ENCODE assay signal across 19 mouse cellular contexts in genomic region chr11:97192621-97192951, GRCm38 (mm10). TPM values are rescaled to one million over a fixed set of nuclear protein-coding genes. Genes with fewer than 3 reads are reported as not detected.
DNase-seq lines count a peak whose midpoint lies in the region; ATAC-seq and TF ChIP-seq lines count a peak whose summit lies in the region.
"Had no signal": no experiment of that assay in that cellular context is flagged by ENCODE, and none has a peak within 500 bp of the region (broad histone marks: within the 10 kb centered on the region; RNA-seq: fewer than 3 reads in every experiment).

No protein-coding gene starts in this region.

- TF ChIP-seq POLR2A in MEL (IDR thresholded peaks at IDR 0.05; ENCODE audit: control insufficient read depth in 1 of 2, insufficient read depth in 1 of 2, low read depth in 1 of 2, low read length in 2 of 2, poor library complexity in 1 of 2), result no peak

- peaks cover 10% of the 10 kb centered on the region for H3K79me2 ChIP-seq in MEL (ENCODE audit: control insufficient read depth, insufficient read depth, low read length, poor library complexity)

- H3K36me3 ChIP-seq in forebrain, embryonic 14.5 days (ENCODE audit: control insufficient read depth, insufficient read depth, low read length), result no peaks in the 10 kb centered on the region
- no peaks in the 10 kb centered on the region for H3K36me3 ChIP-seq in forebrain, embryonic 13.5 days (ENCODE audit: poor library complexity, severe bottlenecking)
- no peaks in the 10 kb centered on the region for H3K36me3 ChIP-seq in liver, postnatal 0 days (replicated peaks; ENCODE audit: insufficient read depth, low read length)
- H3K36me3 ChIP-seq in MEL (ENCODE audit: control insufficient read depth in 1 of 2, insufficient read depth in 2 of 2, low read length in 2 of 2), result peaks cover 0 to 11% of the 10 kb centered on the region in 2 experiments; a peak in 2 of 4 replicates
- H3K36me3 ChIP-seq: embryonic facial prominence, embryonic 12.5 days; neural tube, embryonic 13.5 days had no signal

- no peak overlapping the region for H3K4me2 ChIP-seq in forebrain, embryonic 14.5 days (ENCODE audit: low read length)
- H3K4me2 ChIP-seq in forebrain, embryonic 13.5 days, result no peak overlapping the region
- no peak overlapping the region for H3K4me2 ChIP-seq in liver, postnatal 0 days (ENCODE audit: low read depth, low read length)
- H3K4me2 ChIP-seq: embryonic facial prominence, embryonic 12.5 days; limb, embryonic 13.5 days; liver, embryonic 15.5 days; midbrain, embryonic 11.5 days; neural tube, embryonic 13.5 days had no signal

- no peak for TF ChIP-seq EP300 in liver, postnatal 0 days (IDR thresholded peaks at IDR 0.05; ENCODE audit: low read depth)
- no peak for TF ChIP-seq EP300 in MEL (IDR thresholded peaks at IDR 0.05; ENCODE audit: low read depth in 1 of 2, low read length in 2 of 2)

- H3K4me1 ChIP-seq in forebrain, embryonic 14.5 days (ENCODE audit: control insufficient read depth, insufficient read depth, low read length), result peaks cover 6% of the 10 kb centered on the region; the same call in 1 of the 2 replicates
- H3K4me1 ChIP-seq in forebrain, embryonic 13.5 days, result peaks cover 11% of the 10 kb centered on the region
- H3K4me1 ChIP-seq in liver, postnatal 0 days (ENCODE audit: insufficient read depth), result peaks cover 11% of the 10 kb centered on the region
- H3K4me1 ChIP-seq in MEL (ENCODE audit: control insufficient read depth in 1 of 2, insufficient read depth in 2 of 2, low read length in 2 of 2), result peaks cover 0 to 6% of the 10 kb centered on the region in 2 experiments; a peak in 2 of 4 replicates
- H3K4me1 ChIP-seq: embryonic facial prominence, embryonic 12.5 days had no signal

- H3K4me3 ChIP-seq in forebrain, embryonic 14.5 days (ENCODE audit: low read depth, low read length), result no peak overlapping the region
- no peak overlapping the region for H3K4me3 ChIP-seq in forebrain, embryonic 13.5 days
- H3K4me3 ChIP-seq in liver, postnatal 0 days (ENCODE audit: low read depth, low read length), result no peak overlapping the region
- no peak overlapping the region for H3K4me3 ChIP-seq in MEL (ENCODE audit: control insufficient read depth in 1 of 2, insufficient read depth in 1 of 2, low read depth in 2 of 2, low read length in 2 of 2)
- H3K4me3 ChIP-seq: embryonic facial prominence, embryonic 12.5 days; limb, embryonic 13.5 days; liver, embryonic 15.5 days; neural tube, embryonic 13.5 days had no signal

- no peak for ATAC-seq in forebrain, embryonic 14.5 days
- ATAC-seq in forebrain, embryonic 13.5 days, result no peak
- no peak for ATAC-seq in liver, postnatal 0 days

- H3K27ac ChIP-seq in forebrain, embryonic 14.5 days (ENCODE audit: low read depth, low read length), result no peak overlapping the region
- H3K27ac ChIP-seq in forebrain, embryonic 13.5 days, result no peak overlapping the region
- H3K27ac ChIP-seq in liver, postnatal 0 days (ENCODE audit: low read depth), result no peak overlapping the region
- no peak overlapping the region for H3K27ac ChIP-seq in MEL (ENCODE audit: control insufficient read depth, low read depth, low read length)
- H3K27ac ChIP-seq: embryonic facial prominence, embryonic 12.5 days; limb, embryonic 13.5 days; liver, embryonic 15.5 days; neural tube, embryonic 13.5 days had no signal

- DNase-seq in forebrain, embryonic 14.5 days (ENCODE audit: low spot score), result peak; percentile 19
- DNase-seq in liver, postnatal 0 days, result no peak
- no peak for DNase-seq in liver
- DNase-seq in MEL (ENCODE audit: low read depth, low spot score), result peak; percentile 51
- peak; percentile 20 for DNase-seq in retina, postnatal 1 day
- DNase-seq in c-Kit-positive CD71-positive TER-119-positive erythroid progenitor cells, embryonic 14.5 days (ENCODE audit: low spot score), result no peak
- DNase-seq in ovary, postnatal 14 days (ENCODE audit: low spot score), result no peak
- DNase-seq: adrenal gland, postnatal 10 days; cerebellum, adult 9-10 months; gastrocnemius, postnatal 36 days; heart, postnatal 4 days; lung, postnatal 36 days; thymus, postnatal 36 days had no signal

- H3K27me3 ChIP-seq in forebrain, embryonic 14.5 days (replicated peaks; ENCODE audit: control insufficient read depth, insufficient read depth, low read length), result no peaks in the 10 kb centered on the region
- H3K27me3 ChIP-seq in forebrain, embryonic 13.5 days, result no peaks in the 10 kb centered on the region
- H3K27me3 ChIP-seq in liver, postnatal 0 days (ENCODE audit: insufficient read depth, low read length), result no peaks in the 10 kb centered on the region
- no peaks in the 10 kb centered on the region for H3K27me3 ChIP-seq in MEL (ENCODE audit: control insufficient read depth in 1 of 2, insufficient read depth in 2 of 2, low read length in 2 of 2)
- H3K27me3 ChIP-seq: embryonic facial prominence, embryonic 12.5 days; limb, embryonic 13.5 days; liver, embryonic 15.5 days; neural tube, embryonic 13.5 days had no signal

- no peaks in the 10 kb centered on the region for H3K9me3 ChIP-seq in forebrain, embryonic 14.5 days (replicated peaks; ENCODE audit: control insufficient read depth, low read length)
- H3K9me3 ChIP-seq in forebrain, embryonic 13.5 days (replicated peaks), result no peaks in the 10 kb centered on the region
- H3K9me3 ChIP-seq in liver, postnatal 0 days (ENCODE audit: low read length), result no peaks in the 10 kb centered on the region
- H3K9me3 ChIP-seq in MEL (replicated peaks; ENCODE audit: insufficient read depth, low read length), result no peaks in the 10 kb centered on the region
- H3K9me3 ChIP-seq: embryonic facial prominence, embryonic 12.5 days; liver, embryonic 15.5 days; neural tube, embryonic 13.5 days had no signal

- TF ChIP-seq RAD21 in MEL (IDR thresholded peaks at IDR 0.05; ENCODE audit: low read depth, low read length), result peak; percentile 19; the same call in 1 of the 2 replicates

- no peak overlapping the region for H3K9ac ChIP-seq in forebrain, embryonic 14.5 days (ENCODE audit: low read length)
- H3K9ac ChIP-seq in forebrain, embryonic 13.5 days, result no peak overlapping the region
- no peak overlapping the region for H3K9ac ChIP-seq in liver, postnatal 0 days (replicated peaks)
- no peak overlapping the region for H3K9ac ChIP-seq in MEL (ENCODE audit: control insufficient read depth, low read depth, low read length, poor library complexity, severe bottlenecking)
- H3K9ac ChIP-seq: embryonic facial prominence, embryonic 12.5 days; limb, embryonic 13.5 days; liver, embryonic 15.5 days; neural tube, embryonic 13.5 days had no signal

- peak; percentile 39; the same call in 1 of the 2 replicates for TF ChIP-seq CTCF in liver, postnatal 0 days (IDR thresholded peaks at IDR 0.05; ENCODE audit: low read depth)
- TF ChIP-seq CTCF in MEL (IDR thresholded peaks at IDR 0.05 in 2 of 3, conservative IDR thresholded peaks at IDR 0.05 in 1 of 3; ENCODE audit: control insufficient read depth in 1 of 3, insufficient read depth in 1 of 3, low read depth in 2 of 3, low read length in 3 of 3, poor library complexity in 1 of 3, severe bottlenecking in 1 of 3), result peak; percentile 21 to 60 (median 26); a peak in 5 of 6 replicates

TF ChIP-seq in MEL, 35 proteins besides CTCF, POLR2A, EP300 and RAD21:
- no peak for TF ChIP-seq MEF2A (IDR thresholded peaks at IDR 0.05; ENCODE audit: extremely low read depth, insufficient replicate concordance, low read depth, low read length, poor library complexity, severe bottlenecking)
- TF ChIP-seq MAFK (IDR thresholded peaks at IDR 0.05; ENCODE audit: borderline replicate concordance, low read depth, low read length), result no peak
- peak; percentile 87; the same call in 1 of the 2 replicates for TF ChIP-seq MYC (IDR thresholded peaks at IDR 0.05; ENCODE audit: low read depth, low read length)
- peak; percentile 45 for TF ChIP-seq SMC3 (IDR thresholded peaks at IDR 0.05; ENCODE audit: low read depth, low read length)
- peak; percentile 61; the same call in 1 of the 2 replicates for TF ChIP-seq ZNF384 (IDR thresholded peaks at IDR 0.05; ENCODE audit: low read depth, low read length)
- TF ChIP-seq ELF1 (IDR thresholded peaks at IDR 0.05; ENCODE audit: low read depth, low read length), result no peak
- no peak for TF ChIP-seq UBTF (IDR thresholded peaks at IDR 0.05; ENCODE audit: borderline replicate concordance, insufficient read depth, low read depth, low read length)

RNA-seq across cellular contexts. Expression of gene Kpnb1, which starts 4.9 kb away (rescaled TPM):
- polyA plus RNA-seq in forebrain, embryonic 14.5 days (2014; fragmentation: Nextera tagmentation; extraction: Ambion mirVana), result 41.7 and 41.9 TPM in 2 replicates
- polyA plus RNA-seq in forebrain, embryonic 13.5 days (2015; fragmentation: Nextera tagmentation; extraction: Ambion mirVana), result 50.5 and 61.8 TPM in 2 replicates
- 12.1 and 12.3 TPM in 2 replicates for polyA plus RNA-seq in liver, postnatal 0 days (2015; fragmentation: Nextera tagmentation; extraction: Ambion mirVana)
- 260 and 275 TPM in 2 replicates for total RNA-seq in MEL (2012; rRNA removed)
- polyA plus RNA-seq in MEL (2012; ENCODE audit: insufficient read depth in 1 of 2, insufficient read length in 2 of 2, low read depth in 1 of 2, low replicate concordance in 2 of 2, missing spikeins in 1 of 2), result 100 to 1,000 TPM; 237 to 463 TPM

RNA-seq across cellular contexts. Expression of gene Tbkbp1, which starts 41.3 kb away (rescaled TPM):
- 4.8 and 5.4 TPM in 2 replicates for polyA plus RNA-seq in forebrain, embryonic 14.5 days (2014; fragmentation: Nextera tagmentation; extraction: Ambion mirVana)
- polyA plus RNA-seq in forebrain, embryonic 13.5 days (2015; fragmentation: Nextera tagmentation; extraction: Ambion mirVana), result 4.5 and 5.0 TPM in 2 replicates
- 1.6 and 1.8 TPM in 2 replicates for polyA plus RNA-seq in liver, postnatal 0 days (2015; fragmentation: Nextera tagmentation; extraction: Ambion mirVana)
- total RNA-seq in MEL (2012; rRNA removed), result 10.3 and 11.7 TPM in 2 replicates
- polyA plus RNA-seq in MEL (2012; ENCODE audit: insufficient read depth in 1 of 2, insufficient read length in 2 of 2, low read depth in 1 of 2, low replicate concordance in 2 of 2, missing spikeins in 1 of 2), result 10 to 100 TPM in 1 of 2 experiments, not detected in 1; 33.5 TPM

Comparison
In these comparisons a context has a peak if more than half of its experiments do, and no peak if none do; other contexts are left out.
1. DNase-seq: peak in forebrain, embryonic 14.5 days (single experiment), MEL (single experiment) and retina, postnatal 1 day (single experiment); none in liver, postnatal 0 days (single experiment), liver (single experiment), c-Kit-positive CD71-positive TER-119-positive erythroid progenitor cells, embryonic 14.5 days (single experiment) and ovary, postnatal 14 days (single experiment).